Mouse (Mus musculus): ENCODE measurements around the gene Depp1.

The Depp1 gene

GRCm38 (mm10) chr6:116647763-116648162, 2.6 kb upstream of the Depp1 start:
- DNase-seq (ENCODE audit: extremely low read depth, low read depth, low spot score), result no peak

- DNase-seq (ENCODE audit: extremely low read depth, low read depth, low spot score), result no peak
Measured at GRCm38 (mm10) chr6:116649811-116650210, 598 bp upstream of the Depp1 start.

GRCm38 (mm10) chr6:116651437-116652118, 1.2 kb downstream of the Depp1 start:
- no peak for DNase-seq (ENCODE audit: extremely low read depth, low read depth, low spot score)

GRCm38 (mm10) chr6:116653191-116653590, 2.8 kb downstream of the Depp1 start:
- no peak for DNase-seq (ENCODE audit: extremely low read depth, low read depth, low spot score)

GRCm38 (mm10) chr6:116653684-116654454, 3.5 kb downstream of the Depp1 start:
- no peak for DNase-seq (ENCODE audit: extremely low read depth, low read depth, low spot score)

GRCm38 (mm10) chr6:116663364-116663763, 13.0 kb downstream of the Depp1 start:
- no peak for DNase-seq (ENCODE audit: extremely low read depth, low read depth, low spot score)

- DNase-seq (ENCODE audit: extremely low read depth, low read depth, low spot score), result no peak
Measured at GRCm38 (mm10) chr6:116664031-116664430, 13.6 kb downstream of the Depp1 start.

- DNase-seq (ENCODE audit: extremely low read depth, low read depth, low spot score), result no peak
Measured at GRCm38 (mm10) chr6:116664830-116665229, 14.4 kb downstream of the Depp1 start.

GRCm38 (mm10) chr6:116666085-116666750, 15.8 kb downstream of the Depp1 start:
- no peak for DNase-seq (ENCODE audit: extremely low read depth, low read depth, low spot score)

- no peak for DNase-seq (ENCODE audit: extremely low read depth, low read depth, low spot score)
Measured at GRCm38 (mm10) chr6:116666892-116667291, 16.5 kb downstream of the Depp1 start.

- no peak for DNase-seq (ENCODE audit: extremely low read depth, low read depth, low spot score)
Measured at GRCm38 (mm10) chr6:116667382-116667781, 17.0 kb downstream of the Depp1 start.

GRCm38 (mm10) chr6:116668682-116669470, 18.5 kb downstream of the Depp1 start:
- no peak for DNase-seq (ENCODE audit: extremely low read depth, low read depth, low spot score)

GRCm38 (mm10) chr6:116670144-116670543, 19.7 kb downstream of the Depp1 start:
- no peak for DNase-seq (ENCODE audit: extremely low read depth, low read depth, low spot score)

- no peak for DNase-seq (ENCODE audit: extremely low read depth, low read depth, low spot score)
Measured at GRCm38 (mm10) chr6:116671031-116671430, 20.6 kb downstream of the Depp1 start.

- no peak for DNase-seq (ENCODE audit: extremely low read depth, low read depth, low spot score)
Measured at GRCm38 (mm10) chr6:116671768-116672167, 21.4 kb downstream of the Depp1 start.

- DNase-seq (ENCODE audit: extremely low read depth, low read depth, low spot score), result no peak
Measured at GRCm38 (mm10) chr6:116672349-116672748, 21.9 kb downstream of the Depp1 start.

GRCm38 (mm10) chr6:116673471-116674282, 23.3 kb downstream of the Depp1 start, which contains the start of gene Rassf4:
Gene Rassf4 (minus strand): TSS chr6:116673952.
- no peak for DNase-seq (ENCODE audit: extremely low read depth, low read depth, low spot score)

GRCm38 (mm10) chr6:116674283-116674886, 24.0 kb downstream of the Depp1 start:
- no peak for DNase-seq (ENCODE audit: extremely low read depth, low read depth, low spot score)

GRCm38 (mm10) chr6:116676355-116676913, 26.0 kb downstream of the Depp1 start:
- DNase-seq (ENCODE audit: extremely low read depth, low read depth, low spot score), result no peak
